Mouse (Mus musculus): ENCODE results near the gene Crybb1. TPM values are rescaled to one million over a fixed set of nuclear protein-coding genes. Genes with fewer than 3 reads are reported as not detected.

Crybb1 gene
- total and polyA plus RNA-seq, 2 experiments, result not detected

- Histone ChIP-seq H3K36me3 (ENCODE audit: control insufficient read depth, insufficient read depth, low read length) (no peaks in the 10 kb centered on the region), H3K27ac (replicated peaks; ENCODE audit: insufficient read depth, low read depth, low read length) (no peak overlapping the region), H3K9ac (ENCODE audit: low read depth, low read length) (no peak overlapping the region), H3K27me3 (ENCODE audit: control insufficient read depth, insufficient read depth, low read length) (peaks cover 20% of the 10 kb centered on the region), H3K79me2 (ENCODE audit: control insufficient read depth, insufficient read depth, low read length) (no peaks in the 10 kb centered on the region), H3K4me1 (ENCODE audit: control insufficient read depth, insufficient read depth, low read length) (no peaks in the 10 kb centered on the region), H3K4me3 (ENCODE audit: insufficient read depth, low read depth, low read length) (no peak overlapping the region)
- TF ChIP-seq CTCF (IDR thresholded peaks at IDR 0.05; ENCODE audit: low read depth, low read length) (no peak), POLR2A (IDR thresholded peaks at IDR 0.05; ENCODE audit: extremely low read depth, insufficient read depth, low read length) (no peak)
- no peak for DNase-seq (ENCODE audit: extremely low read depth, low read depth, low spot score)
- 3% methylated on average over 13 of the region's 13 CpGs for WGBS
Measured at GRCm38 (mm10) chr5:112227898-112228239, 27.7 kb upstream of the Crybb1 start.

GRCm38 (mm10) chr5:112228240-112229076 lies 27.2 kb upstream of the Crybb1 start:
- H3K36me3 ChIP-seq (ENCODE audit: control insufficient read depth, insufficient read depth, low read length), result no peaks in the 10 kb centered on the region
- TF ChIP-seq CTCF (IDR thresholded peaks at IDR 0.05; ENCODE audit: low read depth, low read length), result no peak
- TF ChIP-seq POLR2A (IDR thresholded peaks at IDR 0.05; ENCODE audit: extremely low read depth, insufficient read depth, low read length), result no peak
- no peak overlapping the region for H3K4me3 ChIP-seq (ENCODE audit: insufficient read depth, low read depth, low read length)
- peaks cover 20% of the 10 kb centered on the region for H3K27me3 ChIP-seq (ENCODE audit: control insufficient read depth, insufficient read depth, low read length)
- WGBS, result 5% methylated on average over 57 of the region's 57 CpGs
- DNase-seq (ENCODE audit: extremely low read depth, low read depth, low spot score), result no peak
- no peak overlapping the region for H3K9ac ChIP-seq (ENCODE audit: low read depth, low read length)
- H3K4me1 ChIP-seq (ENCODE audit: control insufficient read depth, insufficient read depth, low read length), result no peaks in the 10 kb centered on the region
- H3K27ac ChIP-seq (replicated peaks; ENCODE audit: insufficient read depth, low read depth, low read length), result no peak overlapping the region
- H3K79me2 ChIP-seq (ENCODE audit: control insufficient read depth, insufficient read depth, low read length), result no peaks in the 10 kb centered on the region

GRCm38 (mm10) chr5:112235806-112236205 lies 19.8 kb upstream of the Crybb1 start:
- no peak overlapping the region for H3K9ac ChIP-seq (ENCODE audit: low read depth, low read length)
- no peaks in the 10 kb centered on the region for H3K79me2 ChIP-seq (ENCODE audit: control insufficient read depth, insufficient read depth, low read length)
- WGBS, result 67% methylated on average over 5 of the region's 5 CpGs
- no peaks in the 10 kb centered on the region for H3K4me1 ChIP-seq (ENCODE audit: control insufficient read depth, insufficient read depth, low read length)
- H3K36me3 ChIP-seq (ENCODE audit: control insufficient read depth, insufficient read depth, low read length), result no peaks in the 10 kb centered on the region
- H3K27ac ChIP-seq (replicated peaks; ENCODE audit: insufficient read depth, low read depth, low read length), result no peak overlapping the region
- DNase-seq (ENCODE audit: extremely low read depth, low read depth, low spot score), result no peak
- no peaks in the 10 kb centered on the region for H3K27me3 ChIP-seq (ENCODE audit: control insufficient read depth, insufficient read depth, low read length)
- no peak for TF ChIP-seq POLR2A (IDR thresholded peaks at IDR 0.05; ENCODE audit: extremely low read depth, insufficient read depth, low read length)
- no peak for TF ChIP-seq CTCF (IDR thresholded peaks at IDR 0.05; ENCODE audit: low read depth, low read length)
- H3K4me3 ChIP-seq (ENCODE audit: insufficient read depth, low read depth, low read length), result no peak overlapping the region

- DNase-seq (ENCODE audit: extremely low read depth, low read depth, low spot score), result no peak
- Histone ChIP-seq H3K36me3 (ENCODE audit: control insufficient read depth, insufficient read depth, low read length) (no peaks in the 10 kb centered on the region), H3K27me3 (ENCODE audit: control insufficient read depth, insufficient read depth, low read length) (no peaks in the 10 kb centered on the region), H3K79me2 (ENCODE audit: control insufficient read depth, insufficient read depth, low read length) (no peaks in the 10 kb centered on the region), H3K27ac (replicated peaks; ENCODE audit: insufficient read depth, low read depth, low read length) (no peak overlapping the region), H3K4me3 (ENCODE audit: insufficient read depth, low read depth, low read length) (no peak overlapping the region), H3K4me1 (ENCODE audit: control insufficient read depth, insufficient read depth, low read length) (no peaks in the 10 kb centered on the region), H3K9ac (ENCODE audit: low read depth, low read length) (no peak overlapping the region)
- TF ChIP-seq CTCF (IDR thresholded peaks at IDR 0.05; ENCODE audit: low read depth, low read length) (no peak), POLR2A (IDR thresholded peaks at IDR 0.05; ENCODE audit: extremely low read depth, insufficient read depth, low read length) (no peak)
- 79% methylated on average over 2 of the region's 2 CpGs for WGBS
Measured at GRCm38 (mm10) chr5:112236631-112237030, 19.0 kb upstream of the Crybb1 start.

- WGBS, result 24% methylated on average over 16 of the region's 16 CpGs
- H3K27me3 ChIP-seq (ENCODE audit: control insufficient read depth, insufficient read depth, low read length), result no peaks in the 10 kb centered on the region
Measured at GRCm38 (mm10) chr5:112237439-112237838, 18.2 kb upstream of the Crybb1 start.

More at GRCm38 (mm10) chr5:112237439-112237838, 18.2 kb upstream of the Crybb1 start:
- Histone ChIP-seq H3K27ac (replicated peaks; ENCODE audit: insufficient read depth, low read depth, low read length) (no peak overlapping the region), H3K9ac (ENCODE audit: low read depth, low read length) (no peak overlapping the region), H3K4me3 (ENCODE audit: insufficient read depth, low read depth, low read length) (no peak overlapping the region), H3K79me2 (ENCODE audit: control insufficient read depth, insufficient read depth, low read length) (no peaks in the 10 kb centered on the region), H3K4me1 (ENCODE audit: control insufficient read depth, insufficient read depth, low read length) (no peaks in the 10 kb centered on the region), H3K36me3 (ENCODE audit: control insufficient read depth, insufficient read depth, low read length) (no peaks in the 10 kb centered on the region)
- no peak for TF ChIP-seq POLR2A (IDR thresholded peaks at IDR 0.05; ENCODE audit: extremely low read depth, insufficient read depth, low read length)
- no peak for TF ChIP-seq CTCF (IDR thresholded peaks at IDR 0.05; ENCODE audit: low read depth, low read length)
- DNase-seq (ENCODE audit: extremely low read depth, low read depth, low spot score), result no peak
